Mouse (Mus musculus) spleen, postnatal 0 days (tissue): ENCODE measurements around the gene Slco1a6. TPM values are rescaled to one million over a fixed set of nuclear protein-coding genes. Genes with fewer than 3 reads are reported as not detected.

Source experiments
- polyA plus RNA-seq: library from polyadenylated mRNA; unstranded; fragments of >200 nt; fragmentation: Nextera tagmentation; extraction: Ambion mirVana; gene quantifications from 2 replicates; pipeline ENCODE4 v1.2.1, GENCODE M21; 2015

Gene Slco1a6
- polyA plus RNA-seq, result 0.33 TPM in 1 of 2 replicates, not detected in the other

DNA sequence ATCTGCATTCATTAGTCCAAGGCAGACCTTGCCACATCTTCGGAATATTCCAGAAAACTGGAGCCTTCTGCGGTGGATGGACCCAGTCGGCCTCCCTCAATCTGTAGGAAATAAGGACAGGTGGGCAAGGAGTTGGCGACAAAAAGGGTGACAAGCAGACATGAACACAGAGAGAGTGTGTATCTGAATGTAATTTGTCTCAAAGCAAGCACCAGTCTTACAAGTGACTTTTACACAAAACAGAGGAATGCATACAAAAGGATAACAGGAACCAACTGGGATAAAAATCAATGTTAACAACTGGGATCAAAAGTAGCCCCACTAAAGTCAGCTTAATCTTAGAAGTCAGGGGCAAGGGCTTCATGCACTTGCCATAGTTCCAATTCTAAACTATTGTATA lies at the start of gene Slco1a6:
Slco1a6 (minus strand) TSS at position 101 of the 400 bp plus-strand sequence.

Other genes with a start within 250 kb of the Slco1a6 start
- gene Gm6614, start 197.1 kb downstream of the Slco1a6 start, polyA plus RNA-seq, result not detected in 2 replicates
- gene Iapp, start 89.9 kb upstream of the Slco1a6 start, polyA plus RNA-seq, result 1.0 and 1.9 TPM in 2 replicates
- gene Slco1a5, start 114.5 kb upstream of the Slco1a6 start, polyA plus RNA-seq, result 0.06 TPM in 1 of 2 replicates, not detected in the other
- 9.2 and 9.4 TPM in 2 replicates for gene Pyroxd1, start 137.1 kb upstream of the Slco1a6 start, polyA plus RNA-seq
- 18.5 and 21.2 TPM in 2 replicates for gene Recql, start 178.6 kb upstream of the Slco1a6 start, polyA plus RNA-seq
- 44.5 and 47.2 TPM in 2 replicates for gene Golt1b, start 178.7 kb upstream of the Slco1a6 start, polyA plus RNA-seq
- 0.29 and 0.30 TPM in 2 replicates for gene Spx, start 204.9 kb upstream of the Slco1a6 start, polyA plus RNA-seq